In genomic region chr3:95652204-95652811, GRCm38 (mm10) we compare ENCODE assay signal across 11 mouse cellular contexts. TPM values are rescaled to one million over a fixed set of nuclear protein-coding genes. Genes with fewer than 3 reads are reported as not detected.
DNase-seq lines count a peak whose midpoint lies in the region; ATAC-seq and TF ChIP-seq lines count a peak whose summit lies in the region.
"Had no signal": no experiment of that assay in that cellular context is flagged by ENCODE, and none has a peak within 500 bp of the region (broad histone marks: within the 10 kb centered on the region; RNA-seq: fewer than 3 reads in every experiment).

No protein-coding gene starts in this region.

- DNase-seq in gastrocnemius, adult 2 months = no peak
- no peak for DNase-seq in gastrocnemius, postnatal 10 days
- DNase-seq in lung, postnatal 25 days (ENCODE audit: low spot score) = no peak
- no peak for DNase-seq in embryonic facial prominence, embryonic 10.5 days (ENCODE audit: low spot score)
- no peak for DNase-seq in frontal cortex, postnatal 36 days (ENCODE audit: low spot score in 2 of 2)
- DNase-seq in right cerebral cortex, postnatal 14 days = no peak
- DNase-seq: kidney, postnatal 4 days; retina, postnatal 1 day had no signal

- H3K4me2 ChIP-seq in lung, embryonic 15.5 days = no peak overlapping the region
- H3K4me2 ChIP-seq: midbrain, embryonic 12.5 days had no signal

- no peak overlapping the region for H3K4me3 ChIP-seq in gastrocnemius, adult 2 months
- no peak overlapping the region for H3K4me3 ChIP-seq in lung, embryonic 15.5 days
- no peak overlapping the region for H3K4me3 ChIP-seq in embryonic facial prominence, embryonic 10.5 days
- H3K4me3 ChIP-seq: midbrain, embryonic 12.5 days had no signal

- no peak for TF ChIP-seq CTCF in gastrocnemius, adult 2 months (IDR thresholded peaks at IDR 0.05)

- intact Hi-C loops in gastrocnemius, adult 2 months (cut with DNase I) = no loop called here

- no peaks in the 10 kb centered on the region for H3K27me3 ChIP-seq in lung, embryonic 15.5 days
- H3K27me3 ChIP-seq in embryonic facial prominence, embryonic 10.5 days (replicated peaks; ENCODE audit: low read depth, poor library complexity, severe bottlenecking) = no peaks in the 10 kb centered on the region
- H3K27me3 ChIP-seq: midbrain, embryonic 12.5 days had no signal

- H3K36me3 ChIP-seq in lung, embryonic 15.5 days = no peaks in the 10 kb centered on the region
- H3K36me3 ChIP-seq in embryonic facial prominence, embryonic 10.5 days (replicated peaks) = no peaks in the 10 kb centered on the region
- H3K36me3 ChIP-seq: midbrain, embryonic 12.5 days had no signal

- ATAC-seq in lung, embryonic 15.5 days (ENCODE audit: borderline replicate concordance, extremely low read depth, low FRiP score, low TSS enrichment) = no peak
- peak; percentile 34 for ATAC-seq in neutrophil, adult 5-6 weeks (ENCODE audit: extremely low read depth, insufficient number of reproducible peaks, low FRiP score, poor library complexity, severe bottlenecking)

- peaks cover 33% of the 10 kb centered on the region for H3K4me1 ChIP-seq in lung, embryonic 15.5 days
- H3K4me1 ChIP-seq in embryonic facial prominence, embryonic 10.5 days = peaks cover 20% of the 10 kb centered on the region

- peak overlapping the region; percentile 88 for H3K27ac ChIP-seq in gastrocnemius, adult 2 months
- peak overlapping the region; percentile 82 for H3K27ac ChIP-seq in lung, embryonic 15.5 days
- H3K27ac ChIP-seq in embryonic facial prominence, embryonic 10.5 days (replicated peaks) = peak overlapping the region; percentile 51
- H3K27ac ChIP-seq: midbrain, embryonic 12.5 days had no signal

- no peak overlapping the region for H3K9ac ChIP-seq in lung, embryonic 15.5 days
- H3K9ac ChIP-seq: midbrain, embryonic 12.5 days had no signal

- WGBS in lung, embryonic 15.5 days = 59% methylated on average over 7 of the region's 7 CpGs
- WGBS in embryonic facial prominence, embryonic 10.5 days = 48% methylated on average over 7 of the region's 7 CpGs

- H3K9me3 ChIP-seq in lung, embryonic 15.5 days = no peaks in the 10 kb centered on the region
- H3K9me3 ChIP-seq in embryonic facial prominence, embryonic 10.5 days = no peaks in the 10 kb centered on the region
- H3K9me3 ChIP-seq: midbrain, embryonic 12.5 days had no signal

RNA-seq across cellular contexts. Expression of gene Mcl1, which starts 6.3 kb away (rescaled TPM):
- 100 to 1,000 TPM; 110 to 123 TPM for total RNA-seq in gastrocnemius, adult 2 months (2021)
- 100 to 1,000 TPM in 1 of 2 experiments, 10 to 100 TPM in 1; 96.8 to 111 TPM for total RNA-seq in gastrocnemius, postnatal 10 days (2021)
- 64.5 and 65.2 TPM in 2 replicates for polyA plus RNA-seq in lung, embryonic 15.5 days (2015; fragmentation: Nextera tagmentation; extraction: Ambion mirVana)
- polyA plus RNA-seq in embryonic facial prominence, embryonic 10.5 days (2016; fragmentation: Nextera tagmentation; extraction: Ambion mirVana) = 49.5 and 50.0 TPM in 2 replicates
- 1,463 and 1,559 TPM in 2 replicates for total RNA-seq in neutrophil, adult 5-6 weeks (2017)

RNA-seq across cellular contexts. Expression of gene Ensa, which starts 27.5 kb away (rescaled TPM):
- 100 to 1,000 TPM in 1 of 2 experiments, 10 to 100 TPM in 1; 97.2 to 102 TPM for total RNA-seq in gastrocnemius, adult 2 months (2021)
- 10 to 100 TPM; 80.1 to 80.2 TPM for total RNA-seq in gastrocnemius, postnatal 10 days (2021)
- 65.3 and 69.2 TPM in 2 replicates for polyA plus RNA-seq in lung, embryonic 15.5 days (2015; fragmentation: Nextera tagmentation; extraction: Ambion mirVana)
- 79.1 and 79.7 TPM in 2 replicates for polyA plus RNA-seq in embryonic facial prominence, embryonic 10.5 days (2016; fragmentation: Nextera tagmentation; extraction: Ambion mirVana)
- total RNA-seq in neutrophil, adult 5-6 weeks (2017) = 148 and 157 TPM in 2 replicates

RNA-seq across cellular contexts. Expression of gene Adamtsl4, which starts 35.4 kb away (rescaled TPM):
- 10 to 100 TPM; 17.2 to 32.0 TPM for total RNA-seq in gastrocnemius, adult 2 months (2021)
- 10 to 100 TPM; 23.9 to 26.3 TPM for total RNA-seq in gastrocnemius, postnatal 10 days (2021)
- polyA plus RNA-seq in lung, embryonic 15.5 days (2015; fragmentation: Nextera tagmentation; extraction: Ambion mirVana) = 3.1 and 5.7 TPM in 2 replicates
- 1.00 and 1.6 TPM in 2 replicates for polyA plus RNA-seq in embryonic facial prominence, embryonic 10.5 days (2016; fragmentation: Nextera tagmentation; extraction: Ambion mirVana)
- 0.47 and 0.74 TPM in 2 replicates for total RNA-seq in neutrophil, adult 5-6 weeks (2017)

Comparison
In these comparisons a context has a peak if more than half of its experiments do, and no peak if none do; other contexts are left out.
1. RNA of gene Mcl1, which starts 6.3 kb away (total RNA-seq): 1,463 to 1,559 TPM in neutrophil, adult 5-6 weeks; 110 to 123 TPM in gastrocnemius, adult 2 months and 96.8 to 111 TPM in gastrocnemius, postnatal 10 days; every median in the first group is over 10 times any median in the second.
2. RNA of gene Adamtsl4, which starts 35.4 kb away (total RNA-seq): 17.2 to 32.0 TPM in gastrocnemius, adult 2 months and 23.9 to 26.3 TPM in gastrocnemius, postnatal 10 days; 0.47 to 0.74 TPM in neutrophil, adult 5-6 weeks; every median in the first group is over 10 times any median in the second.
3. Peak in every context shown above with its lines, with median percentiles within 50 percentile points of each other: H3K27ac ChIP-seq.